Comparison of ENCODE assay signal across 22 mouse cellular contexts in genomic region chr2:35314300-35314699, GRCm38 (mm10). TPM values are rescaled to one million over a fixed set of nuclear protein-coding genes. Genes with fewer than 3 reads are reported as not detected.
"Had no signal": no experiment of that assay in that cellular context is flagged by ENCODE, and none has a peak within 500 bp of the region (broad histone marks: within the 10 kb centered on the region; RNA-seq: fewer than 3 reads in every experiment).

No protein-coding gene starts in this region.

- H3K4me1 ChIP-seq: midbrain, embryonic 15.5 days; neural tube, embryonic 12.5 days had no signal

- H3K4me2 ChIP-seq: liver, embryonic 12.5 days; liver, embryonic 15.5 days; lung, embryonic 14.5 days; midbrain, embryonic 11.5 days; midbrain, embryonic 13.5 days; midbrain, embryonic 15.5 days; neural tube, embryonic 12.5 days had no signal

- DNase-seq: lung, adult 18-20 months; lung, embryonic 14.5 days; lung, postnatal 14 days; lung, postnatal 4 days; right cerebral cortex, postnatal 14 days; thymus, adult 18-20 months; thymus, postnatal 25 days; thymus, postnatal 4 days had no signal

- H3K4me3 ChIP-seq: liver, embryonic 12.5 days; liver, embryonic 15.5 days; megakaryocyte, embryonic 14.5 days; midbrain, embryonic 13.5 days; midbrain, embryonic 15.5 days; neural tube, embryonic 12.5 days had no signal

- H3K9me3 ChIP-seq: liver, embryonic 12.5 days; liver, embryonic 15.5 days; midbrain, embryonic 13.5 days; midbrain, embryonic 15.5 days; neural tube, embryonic 12.5 days had no signal

- H3K27me3 ChIP-seq: liver, embryonic 12.5 days; liver, embryonic 15.5 days; megakaryocyte, embryonic 14.5 days; midbrain, embryonic 13.5 days; midbrain, embryonic 15.5 days; neural tube, embryonic 12.5 days had no signal

- H3K9ac ChIP-seq: liver, embryonic 12.5 days; liver, embryonic 15.5 days; lung, embryonic 14.5 days; midbrain, embryonic 13.5 days; midbrain, embryonic 15.5 days; neural tube, embryonic 12.5 days had no signal

- H3K27ac ChIP-seq: midbrain, embryonic 13.5 days; midbrain, embryonic 15.5 days; neural tube, embryonic 12.5 days had no signal

- ATAC-seq: liver, embryonic 12.5 days; midbrain, embryonic 13.5 days; midbrain, embryonic 15.5 days had no signal

- H3K36me3 ChIP-seq: midbrain, embryonic 13.5 days; midbrain, embryonic 15.5 days; neural tube, embryonic 12.5 days had no signal

RNA-seq across cellular contexts. Expression of gene 4930568D16Rik, which starts 53.2 kb away (rescaled TPM):
- total RNA-seq: midbrain, postnatal 0 days; monocyte, adult 5-6 weeks; neutrophil, adult 5-6 weeks had no signal
- polyA plus RNA-seq: liver, embryonic 12.5 days; liver, embryonic 15.5 days; lung, embryonic 14.5 days; lung, embryonic 16.5 days; midbrain, embryonic 11.5 days; midbrain, embryonic 13.5 days; midbrain, embryonic 15.5 days; midbrain, postnatal 0 days; neural tube, embryonic 12.5 days; neural tube, embryonic 14.5 days; stomach, embryonic 14.5 days; stomach, embryonic 16.5 days had no signal
